Mouse (Mus musculus): ENCODE measurements at regions not wholly inside any gene's neighbourhood (a gene's known extent, or its start where the extent isn't known, plus 50 kb on each side); places are given as distances from the start of the nearest gene placed in this dataset.

DNA sequence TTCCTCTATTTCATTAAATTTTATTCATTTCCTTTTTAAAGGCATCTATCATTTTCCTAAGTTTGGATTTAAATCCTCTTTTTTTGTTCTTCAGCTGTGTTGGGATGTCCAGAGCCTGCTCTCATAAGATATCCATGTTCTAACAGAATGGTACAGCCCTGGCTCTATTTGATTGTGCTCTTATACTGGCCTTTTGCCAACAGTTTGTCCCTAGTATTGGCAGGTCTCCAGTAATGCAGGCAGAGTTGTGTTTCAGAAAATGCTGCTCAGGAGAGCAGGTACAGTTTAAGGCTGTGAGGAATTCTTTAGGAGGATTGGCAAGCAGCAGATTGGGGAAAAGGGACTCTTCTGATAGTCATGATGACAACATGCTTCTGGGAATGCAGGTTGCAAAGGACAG is 797.1 kb upstream of the Slit2 start:
- Histone ChIP-seq H3K27ac (ENCODE audit: insufficient read depth, low read length) (no peak overlapping the region), H3K27me3 (ENCODE audit: control insufficient read depth, insufficient read depth, low read length) (no peaks in the 10 kb centered on the region), H3K4me1 (ENCODE audit: control insufficient read depth, insufficient read depth, low read length) (no peaks in the 10 kb centered on the region), H3K4me3 (replicated peaks; ENCODE audit: insufficient read depth, low read depth, low read length) (no peak overlapping the region)
- no peak for DNase-seq
- TF ChIP-seq CTCF (IDR thresholded peaks at IDR 0.05; ENCODE audit: borderline replicate concordance, insufficient read depth, low read depth, low read length) (no peak), POLR2A (IDR thresholded peaks at IDR 0.05; ENCODE audit: borderline replicate concordance, insufficient read depth, low read length) (no peak)

DNA sequence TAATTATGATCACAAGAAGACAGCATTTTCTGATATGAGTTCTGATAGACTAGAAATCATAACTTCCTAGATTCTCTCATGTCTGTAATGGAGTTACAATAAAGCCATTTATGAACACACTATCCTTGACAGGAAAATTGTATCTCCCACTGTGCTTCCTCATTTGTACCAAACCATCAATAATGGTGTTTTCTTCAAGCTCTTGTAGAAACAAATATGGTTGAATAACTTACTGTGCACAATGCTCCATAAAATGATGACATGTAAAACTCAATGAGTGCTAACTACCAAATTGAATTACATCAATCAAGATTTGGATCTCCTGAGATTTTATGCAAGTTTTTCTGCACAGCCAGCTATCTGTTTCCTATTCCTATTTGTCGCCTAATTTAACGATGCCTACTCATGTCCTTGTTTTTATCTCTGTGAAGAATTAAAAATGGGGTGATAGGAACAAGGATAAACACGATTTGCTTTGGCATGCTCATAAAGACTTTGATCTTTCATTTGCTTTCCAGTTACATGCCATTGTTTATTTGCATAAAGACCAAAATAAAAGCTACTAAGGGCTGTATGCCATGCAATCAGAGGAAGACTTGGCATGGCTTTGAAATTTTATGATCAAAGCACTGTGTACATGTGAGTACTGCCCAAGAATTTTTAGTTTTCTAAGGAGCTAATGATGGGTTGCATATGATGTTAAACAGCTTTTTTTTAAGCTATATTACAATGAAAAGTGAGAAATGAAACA is 780.6 kb upstream of the Slit2 start:
- Histone ChIP-seq H3K4me3 (replicated peaks; ENCODE audit: insufficient read depth, low read depth, low read length) (no peak overlapping the region), H3K4me1 (ENCODE audit: control insufficient read depth, insufficient read depth, low read length) (no peaks in the 10 kb centered on the region), H3K27me3 (ENCODE audit: control insufficient read depth, insufficient read depth, low read length) (no peaks in the 10 kb centered on the region), H3K27ac (ENCODE audit: insufficient read depth, low read length) (no peak overlapping the region)
- TF ChIP-seq POLR2A (IDR thresholded peaks at IDR 0.05; ENCODE audit: borderline replicate concordance, insufficient read depth, low read length) = no peak
- no peak for TF ChIP-seq CTCF (IDR thresholded peaks at IDR 0.05; ENCODE audit: borderline replicate concordance, insufficient read depth, low read depth, low read length)
- 34% methylated on average over 3 of the region's 3 CpGs for WGBS
- DNase-seq = no peak

DNA sequence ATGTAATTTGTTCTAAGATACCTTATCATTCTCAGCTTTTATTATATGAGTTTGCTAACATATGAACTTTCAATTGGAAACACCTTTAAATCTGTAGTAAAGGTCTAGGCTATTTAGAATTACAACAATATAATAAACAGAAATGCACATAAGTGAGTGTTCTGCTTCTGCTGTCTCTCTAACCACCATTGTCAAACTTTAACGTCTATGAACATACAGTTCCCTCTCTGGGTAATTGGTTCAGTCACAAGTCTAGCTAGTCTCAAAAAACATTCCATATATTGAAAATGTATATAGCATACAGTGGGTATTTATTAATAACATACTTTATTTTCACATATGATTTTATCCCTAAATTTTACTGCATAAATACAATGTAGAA is 780.0 kb upstream of the Slit2 start:
- no peak for TF ChIP-seq CTCF (IDR thresholded peaks at IDR 0.05; ENCODE audit: borderline replicate concordance, insufficient read depth, low read depth, low read length)
- no peak for TF ChIP-seq POLR2A (IDR thresholded peaks at IDR 0.05; ENCODE audit: borderline replicate concordance, insufficient read depth, low read length)
- Histone ChIP-seq H3K4me1 (ENCODE audit: control insufficient read depth, insufficient read depth, low read length) (no peaks in the 10 kb centered on the region), H3K4me3 (replicated peaks; ENCODE audit: insufficient read depth, low read depth, low read length) (no peak overlapping the region), H3K27ac (ENCODE audit: insufficient read depth, low read length) (no peak overlapping the region), H3K27me3 (ENCODE audit: control insufficient read depth, insufficient read depth, low read length) (no peaks in the 10 kb centered on the region)
- no peak for DNase-seq
- WGBS = 69% methylated on average over 1 of the region's 1 CpGs

DNA sequence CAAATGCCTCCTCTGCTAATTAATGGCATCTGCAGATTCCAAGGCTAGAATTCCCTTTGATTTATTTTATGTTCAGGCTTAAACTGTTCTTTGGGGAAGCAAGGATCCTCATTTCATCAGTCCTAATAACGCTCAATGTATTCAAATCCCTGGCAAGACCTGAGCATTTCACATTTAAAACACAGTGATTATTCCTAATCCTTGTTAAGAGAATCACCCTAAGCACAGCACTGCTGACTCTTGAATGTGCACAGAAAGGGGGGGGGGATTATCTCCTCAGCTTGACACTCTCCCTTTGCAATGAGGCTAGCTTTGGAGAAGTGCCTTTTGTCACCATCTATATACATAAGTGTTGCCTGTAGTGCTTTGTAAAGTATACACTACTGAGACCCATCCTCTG is 772.4 kb upstream of the Slit2 start:
- TF ChIP-seq POLR2A (IDR thresholded peaks at IDR 0.05; ENCODE audit: borderline replicate concordance, insufficient read depth, low read length) (no peak), CTCF (IDR thresholded peaks at IDR 0.05; ENCODE audit: borderline replicate concordance, insufficient read depth, low read depth, low read length) (no peak)

DNA sequence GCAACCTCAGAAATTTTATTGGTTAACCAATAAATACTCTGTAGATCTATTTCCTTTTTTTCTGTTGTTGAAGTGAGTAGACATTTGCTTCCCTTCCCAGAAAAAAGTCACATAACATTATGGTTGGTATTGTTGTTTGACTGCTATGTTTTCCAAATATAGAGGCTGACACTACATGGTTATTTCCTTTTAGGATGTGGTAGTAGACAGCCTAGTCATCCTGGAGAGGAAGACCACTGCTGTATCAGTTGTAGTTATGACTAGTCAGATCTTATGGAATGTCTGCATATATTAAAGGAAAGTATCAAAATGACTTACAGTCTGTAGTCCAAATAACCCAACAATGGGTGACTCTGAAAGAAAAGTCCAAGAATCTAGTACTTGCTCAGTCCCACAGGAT is 767.5 kb upstream of the Slit2 start:
- no peak for DNase-seq
- Histone ChIP-seq H3K4me1 (ENCODE audit: control insufficient read depth, insufficient read depth, low read length) (no peaks in the 10 kb centered on the region), H3K27me3 (ENCODE audit: control insufficient read depth, insufficient read depth, low read length) (no peaks in the 10 kb centered on the region), H3K27ac (ENCODE audit: insufficient read depth, low read length) (no peak overlapping the region), H3K4me3 (replicated peaks; ENCODE audit: insufficient read depth, low read depth, low read length) (no peak overlapping the region)
- no peak for TF ChIP-seq CTCF (IDR thresholded peaks at IDR 0.05; ENCODE audit: borderline replicate concordance, insufficient read depth, low read depth, low read length)
- no peak for TF ChIP-seq POLR2A (IDR thresholded peaks at IDR 0.05; ENCODE audit: borderline replicate concordance, insufficient read depth, low read length)

More for the DNA sequence above, 772.4 kb upstream of the Slit2 start:
- Histone ChIP-seq H3K27ac (ENCODE audit: insufficient read depth, low read length) (no peak overlapping the region), H3K4me3 (replicated peaks; ENCODE audit: insufficient read depth, low read depth, low read length) (no peak overlapping the region), H3K27me3 (ENCODE audit: control insufficient read depth, insufficient read depth, low read length) (no peaks in the 10 kb centered on the region), H3K4me1 (ENCODE audit: control insufficient read depth, insufficient read depth, low read length) (no peaks in the 10 kb centered on the region)
- no peak for DNase-seq
- WGBS = 49% methylated on average over 1 of the region's 1 CpGs

DNA sequence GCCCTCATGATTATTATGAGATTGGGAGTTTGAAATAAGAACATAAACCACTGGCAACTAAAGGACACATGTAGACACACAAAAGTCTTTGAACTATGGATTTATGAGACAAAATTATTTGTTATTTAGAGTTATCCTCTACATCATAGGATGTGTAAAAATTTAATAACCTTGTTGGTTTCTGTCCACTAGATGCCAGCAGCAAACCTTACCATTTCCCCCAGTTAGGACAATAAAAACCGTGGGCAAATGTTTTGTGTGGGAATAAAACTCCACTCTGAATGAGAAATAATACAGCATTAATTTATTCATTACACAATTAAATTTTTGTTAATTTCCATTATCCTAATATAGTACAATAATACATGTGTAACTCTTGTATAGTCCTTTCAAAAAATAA is 757.7 kb upstream of the Slit2 start:
- no peak overlapping the region for H3K27ac ChIP-seq (ENCODE audit: insufficient read depth, low read length)
- no peaks in the 10 kb centered on the region for H3K27me3 ChIP-seq (ENCODE audit: control insufficient read depth, insufficient read depth, low read length)
- DNase-seq = no peak
- TF ChIP-seq POLR2A (IDR thresholded peaks at IDR 0.05; ENCODE audit: borderline replicate concordance, insufficient read depth, low read length) = no peak
- no peak for TF ChIP-seq CTCF (IDR thresholded peaks at IDR 0.05; ENCODE audit: borderline replicate concordance, insufficient read depth, low read depth, low read length)
- H3K4me3 ChIP-seq (replicated peaks; ENCODE audit: insufficient read depth, low read depth, low read length) = no peak overlapping the region
- 62% methylated on average over 1 of the region's 1 CpGs for WGBS
- no peaks in the 10 kb centered on the region for H3K4me1 ChIP-seq (ENCODE audit: control insufficient read depth, insufficient read depth, low read length)

DNA sequence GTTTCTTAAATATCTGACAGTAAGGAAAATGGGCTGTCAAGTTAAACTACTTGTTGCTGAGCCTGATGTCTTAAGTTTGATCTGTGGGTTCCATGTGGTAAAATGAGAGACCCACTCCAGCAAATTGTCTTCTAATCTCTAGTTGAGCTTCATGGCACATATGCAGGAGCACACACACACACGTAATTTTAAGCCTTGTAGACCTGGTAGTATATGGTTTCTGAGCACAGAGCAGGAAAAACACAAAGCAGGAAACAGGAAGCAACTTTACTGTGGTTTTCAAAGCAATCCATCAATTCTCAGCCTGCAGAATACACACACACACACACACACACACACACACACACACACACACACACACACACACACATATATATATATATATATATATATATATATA is 746.8 kb upstream of the Slit2 start:
- no peaks in the 10 kb centered on the region for H3K4me1 ChIP-seq (ENCODE audit: control insufficient read depth, insufficient read depth, low read length)
- 58% methylated on average over 1 of the region's 1 CpGs for WGBS
- no peaks in the 10 kb centered on the region for H3K27me3 ChIP-seq (ENCODE audit: control insufficient read depth, insufficient read depth, low read length)
- DNase-seq = no peak
- no peak overlapping the region for H3K4me3 ChIP-seq (replicated peaks; ENCODE audit: insufficient read depth, low read depth, low read length)
- H3K27ac ChIP-seq (ENCODE audit: insufficient read depth, low read length) = no peak overlapping the region
- TF ChIP-seq POLR2A (IDR thresholded peaks at IDR 0.05; ENCODE audit: borderline replicate concordance, insufficient read depth, low read length) (no peak), CTCF (IDR thresholded peaks at IDR 0.05; ENCODE audit: borderline replicate concordance, insufficient read depth, low read depth, low read length) (no peak)

DNA sequence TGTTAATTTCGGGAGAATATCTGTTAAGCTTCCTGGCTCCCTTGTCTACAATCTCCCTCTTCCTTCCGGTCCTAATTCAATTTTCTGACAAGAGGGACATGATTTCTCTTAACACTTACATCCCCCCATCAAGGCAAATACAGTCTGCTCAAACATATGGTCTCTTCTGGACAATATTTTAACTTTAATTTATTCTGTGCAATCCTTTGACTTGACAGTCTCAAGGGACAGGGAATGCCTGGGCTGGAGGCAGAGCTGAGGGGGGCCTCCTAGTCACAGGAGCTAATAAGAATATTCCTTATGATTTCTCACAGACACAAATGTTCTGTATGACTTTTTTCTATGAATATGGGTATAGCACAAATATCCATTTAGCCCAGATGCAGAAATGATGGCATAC is 742.9 kb upstream of the Slit2 start:
- Histone ChIP-seq H3K4me3 (replicated peaks; ENCODE audit: insufficient read depth, low read depth, low read length) (no peak overlapping the region), H3K4me1 (ENCODE audit: control insufficient read depth, insufficient read depth, low read length) (no peaks in the 10 kb centered on the region), H3K27me3 (ENCODE audit: control insufficient read depth, insufficient read depth, low read length) (no peaks in the 10 kb centered on the region), H3K27ac (ENCODE audit: insufficient read depth, low read length) (no peak overlapping the region)
- DNase-seq = no peak
- TF ChIP-seq CTCF (IDR thresholded peaks at IDR 0.05; ENCODE audit: borderline replicate concordance, insufficient read depth, low read depth, low read length) (no peak), POLR2A (IDR thresholded peaks at IDR 0.05; ENCODE audit: borderline replicate concordance, insufficient read depth, low read length) (no peak)
- WGBS = 11% methylated on average over 2 of the region's 2 CpGs
